Mouse (Mus musculus): ENCODE results near the gene Cd63.

- TF ChIP-seq CTCF (IDR thresholded peaks at IDR 0.05; ENCODE audit: low read depth) (no peak), EP300 (IDR thresholded peaks at IDR 0.05; ENCODE audit: low read depth) (no peak)
Observed at GRCm38 (mm10) chr10:128920736-128921161, 20.0 kb downstream of the Cd63 start.

Measured in liver, embryonic 14.5 days (tissue).